Mouse (Mus musculus): ENCODE measurements around the gene LTO1. TPM values are rescaled to one million over a fixed set of nuclear protein-coding genes. Genes with fewer than 3 reads are reported as not detected.
A peak's percentile ranks its signal among the peaks of the same experiment; 100 is the strongest.
"Not testable (repeated sequence)": the region's sequence is repeated elsewhere in the genome, so short reads cannot be mapped to it uniquely, and the experiment has no call there.

LTO1 gene
- polyA plus RNA-seq, 1 experiment from 2014 or later, result 23.3 TPM

- H3K4me1 ChIP-seq (ENCODE audit: insufficient read depth, low read depth, low read length); ATAC-seq; H3K9ac ChIP-seq (replicated peaks; ENCODE audit: low read depth); H3K9me3 ChIP-seq (ENCODE audit: low read length); DNase-seq (ENCODE audit: low spot score); H3K27ac ChIP-seq (ENCODE audit: low read length); H3K4me3 ChIP-seq (ENCODE audit: low read depth, low read length); H3K4me2 ChIP-seq (replicated peaks; ENCODE audit: low read depth, low read length); H3K36me3 ChIP-seq (ENCODE audit: insufficient read depth, low read length); H3K27me3 ChIP-seq (replicated peaks; ENCODE audit: insufficient read depth, low read length): not testable (repeated sequence)
- TF ChIP-seq CTCF (IDR thresholded peaks at IDR 0.05), result peak; percentile 36
- WGBS, result 90% methylated on average over 3 of the region's 3 CpGs
Observed at GRCm38 (mm10) chr7:144905514-144905913, 9.4 kb upstream of the LTO1 start.

DNA sequence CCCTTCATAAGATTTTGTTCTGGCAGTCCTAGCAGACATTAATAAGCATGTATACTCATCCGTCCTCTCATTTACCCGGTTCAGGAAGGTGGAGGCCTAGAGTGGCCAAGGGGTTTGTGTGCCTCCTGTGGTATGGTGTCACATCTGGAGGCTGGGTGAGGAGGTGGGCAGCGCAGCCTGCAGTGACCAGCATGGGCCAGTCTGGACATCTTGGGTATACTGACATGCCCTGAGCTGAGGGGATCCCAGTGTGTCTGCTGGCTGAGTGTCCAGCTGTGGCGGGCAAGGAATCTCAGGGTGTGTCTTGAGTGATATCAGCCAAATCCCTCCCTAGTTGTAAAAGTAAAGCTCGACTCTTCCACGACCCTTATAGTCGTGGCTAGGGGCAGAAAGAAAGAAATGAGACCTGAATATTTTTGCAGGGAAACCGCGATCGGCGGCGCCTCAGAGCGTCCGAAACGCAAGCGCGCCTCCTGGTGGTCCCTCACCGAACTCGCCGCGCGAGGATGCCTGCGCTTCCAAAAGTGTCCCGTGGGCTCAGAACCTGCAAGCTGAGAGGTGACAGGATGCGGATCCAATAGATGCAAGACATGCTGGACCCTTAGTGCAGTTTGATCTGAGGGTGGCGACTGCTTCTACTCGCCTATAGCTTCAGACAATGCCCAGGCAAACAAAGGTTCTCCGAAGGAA lies 8.0 kb upstream of the LTO1 start:
- TF ChIP-seq CTCF (IDR thresholded peaks at IDR 0.05) (peak; percentile 86), EP300 (IDR thresholded peaks at IDR 0.05) (no peak)
- Histone ChIP-seq H3K4me3 (ENCODE audit: low read depth, low read length) (no peak overlapping the region), H3K27me3 (replicated peaks; ENCODE audit: insufficient read depth, low read length) (no peaks in the 10 kb centered on the region), H3K9ac (replicated peaks; ENCODE audit: low read depth) (no peak overlapping the region), H3K4me1 (ENCODE audit: insufficient read depth, low read depth, low read length) (no peaks in the 10 kb centered on the region), H3K36me3 (ENCODE audit: insufficient read depth, low read length) (no peaks in the 10 kb centered on the region), H3K9me3 (ENCODE audit: low read length) (no peaks in the 10 kb centered on the region), H3K4me2 (replicated peaks; ENCODE audit: low read depth, low read length) (no peak overlapping the region), H3K27ac (ENCODE audit: low read length) (no peak overlapping the region)
- DNase-seq (ENCODE audit: low spot score), result peak; percentile 68
- 11% methylated on average over 28 of the region's 28 CpGs for WGBS
- ATAC-seq, result peak; percentile 46

DNA sequence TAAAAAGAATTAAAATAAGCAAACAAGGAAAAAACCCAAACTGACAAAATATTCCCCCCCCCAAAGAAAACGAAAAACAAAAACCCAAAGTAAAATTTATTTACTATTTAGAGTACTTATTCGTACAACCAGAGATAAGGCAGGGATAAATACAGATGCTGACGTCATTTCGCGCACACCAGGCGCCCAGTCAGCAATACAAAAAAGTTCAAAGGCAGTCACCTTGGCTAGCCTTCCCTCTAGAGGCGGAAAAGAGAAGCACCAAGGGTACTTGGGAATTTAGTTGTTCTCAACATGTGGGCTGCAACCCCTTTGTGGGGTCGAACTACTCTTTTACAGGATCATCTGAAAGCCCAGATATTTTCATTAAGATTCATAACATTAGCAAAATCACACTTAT lies 7.1 kb upstream of the LTO1 start:
- no peak overlapping the region for H3K4me2 ChIP-seq (replicated peaks; ENCODE audit: low read depth, low read length)
- no peaks in the 10 kb centered on the region for H3K9me3 ChIP-seq (ENCODE audit: low read length)
- no peak overlapping the region for H3K4me3 ChIP-seq (ENCODE audit: low read depth, low read length)
- no peaks in the 10 kb centered on the region for H3K36me3 ChIP-seq (ENCODE audit: insufficient read depth, low read length)
- ATAC-seq (no peak), DNase-seq (ENCODE audit: low spot score) (peak; percentile 52)
- H3K27ac ChIP-seq (ENCODE audit: low read length), result no peak overlapping the region
- H3K9ac ChIP-seq (replicated peaks; ENCODE audit: low read depth), result no peak overlapping the region
- no peaks in the 10 kb centered on the region for H3K4me1 ChIP-seq (ENCODE audit: insufficient read depth, low read depth, low read length)
- 7% methylated on average over 8 of the region's 8 CpGs for WGBS
- TF ChIP-seq EP300 (IDR thresholded peaks at IDR 0.05) (no peak), CTCF (IDR thresholded peaks at IDR 0.05) (peak; percentile 50)
- no peaks in the 10 kb centered on the region for H3K27me3 ChIP-seq (replicated peaks; ENCODE audit: insufficient read depth, low read length)

DNA sequence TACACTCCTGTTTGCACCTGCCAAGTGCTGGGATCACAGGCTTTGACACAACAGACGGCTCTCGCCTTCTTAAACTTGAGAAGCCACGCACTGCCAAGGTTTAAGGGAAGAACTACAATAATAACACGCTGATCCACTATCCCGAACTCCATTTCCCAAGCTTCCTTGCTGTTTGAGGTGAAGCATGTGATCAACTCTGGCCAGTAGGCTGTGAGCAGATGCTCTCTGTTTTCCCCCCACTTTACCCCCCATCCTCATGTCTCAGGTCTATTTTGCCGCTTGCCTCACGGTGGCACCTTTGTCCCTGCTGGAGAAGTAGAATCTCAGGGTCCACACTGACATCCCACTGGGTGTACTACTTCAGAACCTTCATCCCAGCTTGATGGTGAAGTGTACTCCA lies 6.2 kb upstream of the LTO1 start:
- Histone ChIP-seq H3K4me1 (ENCODE audit: insufficient read depth, low read depth, low read length) (no peaks in the 10 kb centered on the region), H3K27ac (ENCODE audit: low read length) (no peak overlapping the region), H3K36me3 (ENCODE audit: insufficient read depth, low read length) (no peaks in the 10 kb centered on the region), H3K27me3 (replicated peaks; ENCODE audit: insufficient read depth, low read length) (no peaks in the 10 kb centered on the region), H3K4me2 (replicated peaks; ENCODE audit: low read depth, low read length) (no peak overlapping the region), H3K9me3 (ENCODE audit: low read length) (no peaks in the 10 kb centered on the region), H3K4me3 (ENCODE audit: low read depth, low read length) (no peak overlapping the region), H3K9ac (replicated peaks; ENCODE audit: low read depth) (no peak overlapping the region)
- no peak for TF ChIP-seq CTCF (IDR thresholded peaks at IDR 0.05)
- no peak for TF ChIP-seq EP300 (IDR thresholded peaks at IDR 0.05)
- DNase-seq (ENCODE audit: low spot score) (no peak), ATAC-seq (peak; percentile 26; the same call in 1 of the 2 replicates)
- 19% methylated on average over 7 of the region's 7 CpGs for WGBS

DNA sequence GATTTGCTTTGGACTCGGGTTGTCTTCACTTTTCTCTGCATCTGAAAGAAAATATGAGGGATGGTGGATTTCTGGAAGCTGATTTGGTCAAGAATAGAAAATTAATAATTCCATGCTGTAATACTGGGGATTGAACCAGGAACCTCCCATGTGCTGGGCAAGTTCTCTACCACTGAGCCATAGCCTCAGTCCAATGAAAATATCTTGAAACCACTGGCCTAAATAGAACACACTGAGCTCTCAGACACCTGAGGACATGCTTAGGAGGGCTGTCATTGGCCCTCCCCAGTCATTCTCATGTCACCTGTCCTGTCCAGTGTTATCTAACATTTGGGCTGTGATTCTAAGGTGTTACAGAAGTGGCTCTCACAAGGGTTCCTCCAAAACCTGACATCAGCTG lies 3.8 kb upstream of the LTO1 start:
- no peak overlapping the region for H3K4me2 ChIP-seq (replicated peaks; ENCODE audit: low read depth, low read length)
- no peaks in the 10 kb centered on the region; the same call in 1 of the 2 replicates for H3K4me1 ChIP-seq (ENCODE audit: insufficient read depth, low read depth, low read length)
- no peaks in the 10 kb centered on the region for H3K36me3 ChIP-seq (ENCODE audit: insufficient read depth, low read length)
- TF ChIP-seq EP300 (IDR thresholded peaks at IDR 0.05) (no peak), CTCF (IDR thresholded peaks at IDR 0.05) (no peak)
- no peak overlapping the region for H3K27ac ChIP-seq (ENCODE audit: low read length)
- no peak overlapping the region for H3K9ac ChIP-seq (replicated peaks; ENCODE audit: low read depth)
- no peaks in the 10 kb centered on the region for H3K27me3 ChIP-seq (replicated peaks; ENCODE audit: insufficient read depth, low read length)
- 87% methylated on average over 1 of the region's 1 CpGs for WGBS
- ATAC-seq, result no peak
- H3K4me3 ChIP-seq (ENCODE audit: low read depth, low read length), result no peak overlapping the region
- no peak for DNase-seq (ENCODE audit: low spot score)
- H3K9me3 ChIP-seq (ENCODE audit: low read length), result no peaks in the 10 kb centered on the region

DNA sequence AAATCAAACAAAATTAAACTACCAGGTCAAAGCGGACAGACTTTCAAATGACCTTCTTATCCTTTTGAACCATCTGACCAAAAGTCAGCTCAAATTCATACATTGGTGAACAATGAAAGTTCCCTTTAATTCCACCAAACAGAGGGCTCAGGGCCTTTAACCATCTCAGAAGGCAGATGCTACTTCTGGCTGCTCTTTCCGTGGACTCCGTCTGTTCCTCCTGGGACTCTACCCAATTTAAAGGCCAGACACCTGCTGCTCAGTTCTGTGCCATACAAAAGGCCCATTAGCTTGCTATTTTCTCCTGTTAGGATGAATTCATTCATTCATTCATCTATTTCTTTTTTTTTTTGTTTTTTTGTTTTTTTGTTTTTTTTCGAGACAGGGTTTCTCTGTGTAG lies 2.0 kb upstream of the LTO1 start:
- no peak for ATAC-seq
- Histone ChIP-seq H3K9me3 (ENCODE audit: low read length) (no peaks in the 10 kb centered on the region), H3K4me1 (ENCODE audit: insufficient read depth, low read depth, low read length) (no peaks in the 10 kb centered on the region; the same call in 1 of the 2 replicates), H3K4me2 (replicated peaks; ENCODE audit: low read depth, low read length) (no peak overlapping the region), H3K27ac (ENCODE audit: low read length) (no peak overlapping the region), H3K27me3 (replicated peaks; ENCODE audit: insufficient read depth, low read length) (no peaks in the 10 kb centered on the region), H3K9ac (replicated peaks; ENCODE audit: low read depth) (no peak overlapping the region), H3K36me3 (ENCODE audit: insufficient read depth, low read length) (no peaks in the 10 kb centered on the region), H3K4me3 (ENCODE audit: low read depth, low read length) (no peak overlapping the region)
- DNase-seq (ENCODE audit: low spot score), result no peak
- 82% methylated on average over 4 of the region's 4 CpGs for WGBS
- TF ChIP-seq EP300 (IDR thresholded peaks at IDR 0.05), result no peak
- no peak for TF ChIP-seq CTCF (IDR thresholded peaks at IDR 0.05)
